Mouse (Mus musculus) ES-E14 (cell line): ENCODE results near the gene Fam217b.

ENCODE experiments used
- CHD2 ChIP-seq: IDR thresholded peaks from 2 replicates; pipeline ENCODE4 v1.6.1; 2014; ENCODE audit warnings: mild to moderate bottlenecking, low read depth, low read length, inconsistent platforms
- MAFK ChIP-seq: IDR thresholded peaks from 2 replicates; pipeline ENCODE4 v1.6.1; 2014; ENCODE audit warnings: mild to moderate bottlenecking, low read depth, low read length, inconsistent platforms; ENCODE audit not compliant: insufficient read depth
- ZC3H11A ChIP-seq: IDR thresholded peaks from 2 replicates; pipeline ENCODE4 v1.6.1; 2012; ENCODE audit warnings: low read depth, mild to moderate bottlenecking, inconsistent platforms, low read length, borderline replicate concordance
- ZNF384 ChIP-seq: IDR thresholded peaks from 2 replicates; pipeline ENCODE4 v1.6.1; 2012; ENCODE audit warnings: low read depth, low read length, inconsistent platforms

DNA sequence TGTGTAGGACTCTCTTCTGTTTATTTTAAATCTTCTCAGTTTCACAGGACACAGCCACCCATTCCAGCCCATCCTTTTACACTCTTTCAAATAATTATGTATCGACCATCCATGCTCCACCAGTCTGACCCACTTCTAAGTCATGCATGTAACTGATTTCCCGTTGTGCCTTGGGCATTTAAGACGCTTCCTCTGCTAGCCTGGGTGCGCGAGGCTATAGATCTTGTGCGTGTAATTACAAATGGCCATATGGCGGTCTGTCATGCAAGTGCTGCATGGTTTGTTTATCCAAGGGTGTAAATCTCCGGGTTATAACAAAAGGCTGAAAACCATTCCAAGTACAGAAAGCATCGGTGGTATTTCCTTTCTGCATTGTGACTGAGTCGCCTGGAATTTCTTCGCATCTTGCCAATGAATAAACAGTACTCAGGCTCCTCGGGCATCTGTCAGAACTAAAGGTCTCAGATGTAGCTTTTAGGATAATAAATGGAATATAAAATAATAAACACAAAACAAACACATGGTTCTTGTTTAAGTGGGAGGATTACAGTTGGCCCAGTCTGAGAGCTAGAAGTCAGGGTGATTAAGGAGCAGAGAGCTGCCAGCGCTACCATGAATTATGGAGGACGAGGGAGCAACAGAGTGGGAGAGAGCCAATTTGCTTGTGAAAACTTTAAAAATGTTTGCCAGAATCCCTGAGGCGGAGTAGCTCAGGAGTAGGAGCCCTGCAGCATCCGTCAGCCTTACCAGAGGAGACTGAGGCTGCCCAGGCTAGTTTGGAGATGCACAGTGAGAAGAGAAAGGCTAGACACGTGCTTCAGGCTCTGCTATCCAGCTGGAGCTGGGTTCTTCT, 40.6 kb downstream of the Fam217b start:
- TF ChIP-seq MAFK: no peak
- TF ChIP-seq ZC3H11A: no peak
- TF ChIP-seq ZNF384: no peak
- TF ChIP-seq CHD2: no peak
